Mouse (Mus musculus) heart, embryonic 12.5 days (tissue): Measurements from ENCODE around the gene Fen1. TPM values are rescaled to one million over a fixed set of nuclear protein-coding genes. Genes with fewer than 3 reads are reported as not detected.
A peak's percentile ranks its signal among the peaks of the same experiment; 100 is the strongest.

Source experiments
- ATAC-seq: fragments of 200-750 bp; cut with Nextera tagmentation; 2 replicates; pipeline ENCODE4 v1.8.0; 2017; ENCODE audit warnings: moderate TSS enrichment, moderate library complexity; ENCODE audit not compliant: insufficient number of reproducible peaks, low FRiP score
- H3K27ac ChIP-seq: fragments of 300-500 bp; sonication (generic); 2 replicates; pipeline ENCODE4 v1.5.1; 2016; ENCODE audit warnings: mild to moderate bottlenecking, moderate library complexity; ENCODE audit not compliant: poor library complexity, severe bottlenecking
- H3K27me3 ChIP-seq: fragments of 300-500 bp; sonication (generic); replicated peaks from 2 replicates; pipeline ENCODE4 v1.6.1; 2016; ENCODE audit warnings: mild to moderate bottlenecking, moderate library complexity
- H3K36me3 ChIP-seq: fragments of 300-500 bp; sonication (generic); 2 replicates; pipeline ENCODE4 v1.6.1; 2016; ENCODE audit warnings: mild to moderate bottlenecking, moderate library complexity
- H3K4me1 ChIP-seq: fragments of 300-500 bp; sonication (generic); replicated peaks from 2 replicates; pipeline ENCODE4 v1.6.1; 2016; ENCODE audit warnings: mild to moderate bottlenecking
- H3K4me2 ChIP-seq: fragments of 300-500 bp; sonication (generic); 2 replicates; pipeline ENCODE4 v1.6.1; 2016; ENCODE audit warnings: mild to moderate bottlenecking, moderate library complexity
- H3K4me3 ChIP-seq: fragments of 300-500 bp; sonication (generic); 2 replicates; pipeline ENCODE4 v1.5.1; 2016; ENCODE audit warnings: mild to moderate bottlenecking
- H3K9ac ChIP-seq: fragments of 300-500 bp; sonication (generic); 2 replicates; pipeline ENCODE4 v1.6.1; 2016; ENCODE audit warnings: mild to moderate bottlenecking, moderate library complexity
- H3K9me3 ChIP-seq: fragments of 300-500 bp; sonication (generic); replicated peaks from 2 replicates; pipeline ENCODE4 v1.6.1; 2016; ENCODE audit warnings: mild to moderate bottlenecking, moderate library complexity
- WGBS: fragments of 180-500 bp; shearing (Covaris S2); methylation state at CpG from one replicate; pipeline ENCODE4 v1.1.7; 2016; 5-methylcytosine and 5-hydroxymethylcytosine counted together
- polyA plus RNA-seq: library from polyadenylated mRNA; unstranded; fragments of >200 nt; fragmentation: Nextera tagmentation; extraction: Ambion mirVana; gene quantifications from 2 replicates; pipeline ENCODE4 v1.2.1, GENCODE M21; 2016

The Fen1 gene
- polyA plus RNA-seq: 59.2 and 59.3 TPM in 2 replicates

DNA sequence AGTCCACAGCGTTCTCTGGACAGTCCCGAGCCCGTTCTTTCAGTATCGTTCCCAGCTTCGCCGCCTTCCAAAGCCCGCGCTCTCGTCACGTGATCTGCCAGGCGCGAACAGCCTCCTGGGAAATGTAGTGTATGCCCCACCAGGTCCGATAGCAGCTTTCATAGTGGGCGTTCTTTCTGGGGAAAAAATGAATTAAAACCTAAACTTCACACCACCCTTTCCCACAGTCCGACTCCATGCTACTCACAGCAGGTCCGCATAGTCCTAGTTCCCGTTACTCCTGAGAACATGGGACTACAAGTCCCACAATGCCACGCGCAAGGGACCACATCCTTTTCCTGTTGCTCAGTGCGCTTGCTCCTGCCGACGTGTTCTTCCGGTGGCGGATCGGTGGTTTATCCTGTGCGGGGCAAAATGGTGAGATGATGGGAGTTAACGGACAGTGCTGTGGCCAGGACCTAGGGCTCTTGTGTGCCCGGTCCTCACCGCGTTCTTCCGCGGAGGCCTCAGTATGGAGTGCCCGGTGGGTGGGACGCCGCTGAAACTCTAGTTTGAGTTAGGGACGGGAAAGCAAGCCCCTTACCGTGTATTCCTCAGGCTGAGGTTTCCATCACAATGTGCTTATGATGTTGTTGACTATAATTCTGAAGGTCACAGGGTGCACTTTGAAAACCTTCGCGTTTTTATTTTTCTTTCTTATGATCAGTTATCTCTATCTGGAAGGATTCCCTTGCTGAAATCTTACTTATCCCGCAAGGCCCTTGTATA, at the start of gene Fen1, which contains the start of gene Tmem258:
Gene Fen1 (minus strand): TSS at position 322 of the 768 bp plus-strand sequence.
Gene Tmem258 (plus strand): TSS at position 167 of the 768 bp plus-strand sequence.
- peak within 1 kb of the TSS; percentile 86 for H3K27ac ChIP-seq
- H3K4me1 ChIP-seq: peaks cover 16% of the 10 kb centered on the region
- H3K9ac ChIP-seq: peak within 1 kb of the TSS; percentile 95
- H3K9me3 ChIP-seq: no peaks in the 10 kb centered on the region
- under 1% methylated on average over 40 of the region's 40 CpGs for WGBS
- H3K4me2 ChIP-seq: peak within 1 kb of the TSS; percentile 81
- H3K27me3 ChIP-seq: no peaks in the 10 kb centered on the region
- H3K4me3 ChIP-seq: peak within 1 kb of the TSS; percentile 88
- ATAC-seq: peak; percentile 91
- peaks cover 58% of the 10 kb centered on the region for H3K36me3 ChIP-seq

DNA sequence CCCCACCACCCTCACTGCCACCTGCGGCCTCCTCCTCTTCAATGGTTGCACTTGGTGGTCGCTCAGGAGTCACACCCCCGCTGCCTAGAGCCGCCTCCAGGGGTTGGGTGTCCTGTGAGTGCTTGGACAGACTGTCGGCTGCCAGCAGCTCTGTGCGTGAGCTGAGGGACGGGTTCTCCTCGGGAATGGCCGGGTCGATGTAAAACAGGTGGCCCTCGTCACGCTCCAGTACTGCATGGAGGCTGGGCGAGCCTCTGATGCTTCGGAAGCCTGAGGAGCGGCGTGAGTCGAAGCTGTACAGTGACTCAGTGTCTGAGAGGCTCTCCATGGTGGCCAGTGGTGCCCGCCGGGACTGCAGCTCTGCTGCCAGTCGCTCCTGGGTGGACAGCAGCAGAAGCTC, 44.2 kb upstream of the Fen1 start:
- 23% methylated on average over 20 of the region's 20 CpGs for WGBS
- H3K27ac ChIP-seq: no peak overlapping the region
- no peaks in the 10 kb centered on the region for H3K36me3 ChIP-seq
- H3K9ac ChIP-seq: peak overlapping the region; percentile 10; the same call in 1 of the 2 replicates
- peaks cover 20% of the 10 kb centered on the region for H3K4me1 ChIP-seq
- H3K27me3 ChIP-seq: peaks cover 45% of the 10 kb centered on the region
- no peaks in the 10 kb centered on the region for H3K9me3 ChIP-seq
- peak overlapping the region; percentile 22 for H3K4me2 ChIP-seq
- no peak for ATAC-seq
- peak overlapping the region; percentile 4; the same call in 1 of the 2 replicates for H3K4me3 ChIP-seq

DNA sequence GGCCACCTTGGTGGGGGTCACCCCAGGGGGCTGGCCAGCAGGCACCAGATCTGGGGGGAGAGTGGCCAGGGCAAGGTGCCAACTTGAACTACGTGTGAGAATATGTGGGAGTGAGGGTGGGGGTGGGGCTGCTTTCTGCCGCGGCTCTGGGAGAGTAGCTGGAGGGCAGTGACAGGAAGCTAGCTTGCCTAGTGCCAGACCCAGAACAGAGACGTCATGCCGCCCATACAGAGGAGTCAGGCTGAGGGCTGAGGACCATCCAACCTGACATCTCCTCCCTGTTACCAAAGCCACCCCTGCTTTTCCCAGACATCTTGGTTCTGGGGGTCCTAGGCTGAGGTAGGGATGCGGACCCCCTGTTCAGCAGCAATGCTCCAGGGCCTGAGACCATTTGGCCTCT, 43.2 kb upstream of the Fen1 start:
- Histone ChIP-seq H3K4me3 (no peak overlapping the region), H3K4me2 (no peak overlapping the region), H3K9ac (no peak overlapping the region), H3K36me3 (no peaks in the 10 kb centered on the region), H3K27me3 (peaks cover 41% of the 10 kb centered on the region), H3K9me3 (no peaks in the 10 kb centered on the region), H3K4me1 (peaks cover 23% of the 10 kb centered on the region), H3K27ac (no peak overlapping the region)
- ATAC-seq: peak; percentile 54
- 20% methylated on average over 6 of the region's 6 CpGs for WGBS

DNA sequence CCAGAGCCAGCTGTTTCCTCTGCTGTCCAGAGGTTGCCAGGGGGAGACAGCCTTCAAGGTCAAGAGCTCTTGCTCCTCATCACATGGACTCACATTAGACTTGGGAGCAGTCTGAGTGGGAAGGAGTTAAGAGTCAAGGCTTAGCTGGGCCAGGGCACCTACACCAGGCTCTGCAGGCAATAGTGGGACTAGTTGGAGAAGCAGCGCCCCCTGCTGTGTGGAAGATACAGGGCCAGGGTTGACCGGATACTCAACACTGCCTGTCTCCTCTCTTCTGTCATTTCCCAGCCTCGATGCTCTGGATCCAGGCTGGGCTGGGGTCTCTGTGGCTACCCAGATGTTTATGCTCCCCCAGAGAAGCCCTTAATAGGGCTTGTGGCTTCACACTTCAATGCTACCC, 40.2 kb upstream of the Fen1 start:
- H3K36me3 ChIP-seq: no peaks in the 10 kb centered on the region
- no peak overlapping the region for H3K4me3 ChIP-seq
- H3K4me2 ChIP-seq: no peak overlapping the region
- H3K4me1 ChIP-seq: peaks cover 40% of the 10 kb centered on the region
- H3K27ac ChIP-seq: no peak overlapping the region
- no peak overlapping the region for H3K9ac ChIP-seq
- H3K9me3 ChIP-seq: no peaks in the 10 kb centered on the region
- H3K27me3 ChIP-seq: peaks cover 28% of the 10 kb centered on the region
- 14% methylated on average over 3 of the region's 3 CpGs for WGBS
- ATAC-seq: no peak

DNA sequence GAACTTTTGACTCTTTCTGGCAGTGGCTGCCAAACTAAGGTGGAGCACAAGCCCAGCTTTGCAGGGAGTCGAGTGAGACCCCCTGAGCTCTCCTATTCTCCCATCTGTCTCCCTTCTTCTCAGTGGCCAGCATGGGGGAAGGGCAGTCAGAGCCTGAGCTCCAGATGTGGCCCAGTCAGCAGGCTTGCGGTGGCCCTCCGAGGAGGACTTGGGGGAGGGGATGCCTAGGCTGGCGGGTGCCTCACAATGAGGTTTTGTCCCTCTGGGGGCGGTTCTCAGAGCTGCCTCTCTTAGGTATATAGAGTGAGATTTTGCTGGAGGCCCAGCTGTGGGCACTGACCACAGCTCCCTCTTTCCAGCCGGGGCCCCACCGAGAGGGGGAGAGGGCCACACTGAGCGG, 38.9 kb upstream of the Fen1 start:
- Histone ChIP-seq H3K9me3 (no peaks in the 10 kb centered on the region), H3K36me3 (no peaks in the 10 kb centered on the region), H3K27me3 (peaks cover 23% of the 10 kb centered on the region), H3K27ac (no peak overlapping the region), H3K9ac (no peak overlapping the region), H3K4me3 (no peak overlapping the region), H3K4me1 (peaks cover 47% of the 10 kb centered on the region), H3K4me2 (no peak overlapping the region)
- ATAC-seq: no peak
- WGBS: 9% methylated on average over 8 of the region's 8 CpGs

DNA sequence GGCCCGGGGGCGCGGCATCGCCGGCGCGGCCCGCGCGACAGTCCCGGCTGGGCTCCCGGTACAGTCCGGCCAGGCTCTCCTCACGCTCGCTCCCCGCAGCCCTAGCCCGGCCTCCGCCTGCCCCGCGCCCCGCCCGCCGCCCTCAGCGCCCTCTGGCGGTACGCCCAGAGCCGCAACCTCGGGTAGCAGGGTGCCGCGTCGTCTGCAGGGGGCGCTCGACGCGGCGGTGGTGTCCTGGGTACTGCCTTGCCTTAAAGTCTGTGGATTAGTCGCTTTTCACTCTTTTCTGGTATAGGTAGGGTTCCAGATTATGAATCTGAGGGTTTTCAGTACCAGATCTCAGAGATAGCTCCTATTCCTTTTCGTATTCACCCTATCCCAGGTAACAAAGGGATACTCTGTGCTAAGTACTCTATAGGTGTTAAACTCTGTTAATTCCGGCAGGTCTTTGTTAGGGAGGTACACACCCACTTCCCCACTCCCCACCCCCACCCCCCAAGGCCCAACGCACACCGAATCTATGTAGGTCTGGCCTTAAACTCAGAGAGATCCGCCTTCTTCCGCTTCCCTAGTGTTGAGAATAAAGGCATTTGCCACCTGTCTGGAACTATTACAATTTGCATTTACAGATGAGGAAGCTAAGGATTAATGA, 36.8 kb upstream of the Fen1 start, which contains the start of gene Myrf:
Gene Myrf (minus strand): TSS at position 95 of the 652 bp plus-strand sequence.
- H3K27me3 ChIP-seq: peaks cover 14% of the 10 kb centered on the region
- no peaks in the 10 kb centered on the region for H3K9me3 ChIP-seq
- peak within 1 kb of the TSS; percentile 77 for H3K4me2 ChIP-seq
- peak; percentile 76 for ATAC-seq
- peaks cover 44% of the 10 kb centered on the region for H3K4me1 ChIP-seq
- no peaks in the 10 kb centered on the region for H3K36me3 ChIP-seq
- 7% methylated on average over 43 of the region's 43 CpGs for WGBS
- H3K27ac ChIP-seq: peak within 1 kb of the TSS; percentile 45
- H3K4me3 ChIP-seq: peak within 1 kb of the TSS; percentile 53
- H3K9ac ChIP-seq: peak within 1 kb of the TSS; percentile 75

DNA sequence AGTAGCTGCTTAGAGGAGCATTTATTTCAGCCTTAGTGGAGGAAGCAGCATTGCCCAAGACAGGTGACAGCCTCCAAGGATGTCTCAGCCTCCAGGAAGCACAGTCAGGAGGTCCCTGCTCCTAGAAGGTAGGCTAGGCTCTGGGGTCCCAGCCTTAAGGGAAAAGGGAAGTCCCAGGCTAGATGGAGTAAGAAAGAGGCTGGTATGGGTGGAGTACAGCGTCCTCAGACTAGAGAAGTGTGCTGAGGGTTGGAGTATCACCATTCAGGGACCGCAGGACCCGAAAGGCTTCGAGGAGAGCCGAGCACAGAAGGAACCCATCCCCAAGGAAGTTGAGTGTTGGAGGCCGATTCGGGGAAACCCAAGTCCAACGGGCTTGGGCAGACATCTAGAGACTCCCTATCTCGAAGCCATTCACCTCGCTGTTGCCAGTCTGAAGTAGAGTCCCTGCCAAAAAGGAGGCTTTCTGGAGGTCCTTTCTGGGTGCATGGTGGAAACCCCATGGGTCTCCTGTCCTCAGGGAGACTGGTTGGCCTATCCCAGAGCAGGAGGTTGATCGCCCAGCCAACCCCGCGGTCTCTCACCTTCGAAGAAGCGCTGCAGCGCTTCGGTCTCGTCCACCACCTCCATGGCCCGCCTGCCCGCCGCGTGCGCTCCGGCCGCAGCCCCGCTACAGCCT, 36.1 kb upstream of the Fen1 start:
- peak overlapping the region; percentile 77 for H3K4me2 ChIP-seq
- peaks cover 45% of the 10 kb centered on the region for H3K4me1 ChIP-seq
- H3K4me3 ChIP-seq: peak overlapping the region; percentile 53
- no peaks in the 10 kb centered on the region for H3K36me3 ChIP-seq
- WGBS: 2% methylated on average over 26 of the region's 26 CpGs
- H3K27me3 ChIP-seq: peaks cover 10% of the 10 kb centered on the region
- H3K27ac ChIP-seq: peak overlapping the region; percentile 45
- no peak for ATAC-seq
- no peaks in the 10 kb centered on the region for H3K9me3 ChIP-seq
- H3K9ac ChIP-seq: peak overlapping the region; percentile 75

DNA sequence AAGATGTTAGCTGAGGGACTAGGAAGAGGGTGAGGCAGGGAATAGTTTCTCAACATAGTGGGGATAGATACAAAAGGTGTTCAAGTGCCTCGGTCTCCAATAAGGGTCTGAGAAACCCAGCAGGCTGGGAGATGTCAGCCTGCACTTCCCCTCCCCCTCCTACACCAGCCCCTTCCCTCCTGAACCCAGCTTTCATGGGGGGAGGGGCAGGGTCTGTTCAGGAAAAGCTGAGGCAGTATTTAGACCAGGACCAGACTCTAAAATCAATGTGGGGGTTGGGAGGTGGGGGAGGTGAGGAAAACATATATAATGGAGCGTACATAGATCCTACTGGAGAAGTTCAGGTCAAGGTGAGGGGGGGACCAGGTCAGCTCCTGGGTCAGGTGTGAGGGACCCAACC, 35.5 kb upstream of the Fen1 start:
- 9% methylated on average over 2 of the region's 2 CpGs for WGBS
- no peak for ATAC-seq
- H3K4me3 ChIP-seq: peak overlapping the region; percentile 53
- H3K27ac ChIP-seq: peak overlapping the region; percentile 53
- peak overlapping the region; percentile 77 for H3K4me2 ChIP-seq
- H3K4me1 ChIP-seq: peaks cover 45% of the 10 kb centered on the region
- H3K27me3 ChIP-seq: peaks cover 10% of the 10 kb centered on the region
- no peaks in the 10 kb centered on the region for H3K36me3 ChIP-seq
- H3K9me3 ChIP-seq: no peaks in the 10 kb centered on the region
- H3K9ac ChIP-seq: peak overlapping the region; percentile 75

DNA sequence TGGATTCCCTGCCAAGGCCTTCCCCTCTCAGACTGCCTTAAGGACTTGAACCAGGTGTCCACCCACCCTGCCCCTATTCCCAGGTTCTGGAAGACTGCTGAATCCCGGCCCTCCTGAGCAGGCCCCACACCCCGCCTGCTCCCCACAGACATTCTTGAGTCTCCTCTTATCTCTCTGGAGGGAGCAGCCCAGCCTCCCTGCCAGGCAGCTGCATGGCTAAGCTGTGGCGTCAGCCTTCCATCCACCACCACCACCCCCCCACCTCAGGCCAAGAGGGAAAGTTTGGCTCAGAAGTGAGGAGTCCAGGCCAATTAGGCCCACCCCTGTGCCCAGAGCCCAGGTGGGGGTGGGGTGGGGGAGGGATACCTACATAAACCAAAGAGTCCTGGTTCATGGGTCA, 34.5 kb upstream of the Fen1 start:
- no peak overlapping the region for H3K4me3 ChIP-seq
- peaks cover 45% of the 10 kb centered on the region for H3K4me1 ChIP-seq
- H3K9me3 ChIP-seq: no peaks in the 10 kb centered on the region
- H3K9ac ChIP-seq: 0 out of 2 replicates have a peak overlapping the region, but pooled peaks have one; percentile 20
- H3K27ac ChIP-seq: peak overlapping the region; percentile 61
- peak overlapping the region; percentile 77 for H3K4me2 ChIP-seq
- no peaks in the 10 kb centered on the region for H3K36me3 ChIP-seq
- peaks cover 10% of the 10 kb centered on the region for H3K27me3 ChIP-seq
- peak; percentile 16; the same call in 1 of the 2 replicates for ATAC-seq
- WGBS: 27% methylated on average over 3 of the region's 3 CpGs

DNA sequence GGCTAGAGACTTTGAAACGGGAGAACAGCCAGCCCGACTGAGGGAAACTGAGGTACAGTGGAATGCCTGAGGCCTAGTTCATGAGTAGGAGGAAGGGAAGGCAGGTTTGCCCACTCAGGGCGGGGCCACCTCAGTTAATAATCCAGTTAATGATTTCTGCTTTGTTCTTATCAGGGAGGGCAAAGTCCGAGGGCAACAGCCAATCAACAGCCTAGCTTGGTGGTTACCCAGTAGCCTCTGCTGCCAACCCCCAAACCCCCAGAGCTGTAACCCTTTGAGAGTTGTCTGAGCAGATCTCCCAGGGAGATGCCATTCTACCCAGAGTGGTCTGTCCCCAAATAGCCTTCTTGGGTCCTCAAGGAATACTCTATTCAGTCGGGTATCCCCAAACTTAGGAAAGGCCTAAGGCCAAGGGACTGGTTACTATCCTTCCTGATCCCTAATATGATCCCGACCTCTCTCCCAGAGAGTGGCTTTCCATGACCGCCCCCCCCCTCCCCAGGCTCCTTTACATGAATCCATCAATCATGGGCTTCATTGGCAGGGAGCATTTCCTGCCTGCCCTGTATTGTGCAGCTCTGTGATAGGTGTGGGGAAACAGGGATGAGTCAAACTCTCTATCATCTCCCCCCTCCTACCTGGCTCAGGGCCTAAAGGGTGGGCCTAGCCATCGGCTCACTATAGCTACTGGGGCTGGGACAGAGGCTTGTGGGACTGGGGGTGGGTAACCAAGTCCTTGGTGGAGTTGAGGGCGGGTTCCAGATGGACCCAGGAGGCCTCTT, 32.0 kb upstream of the Fen1 start:
- Histone ChIP-seq H3K27ac (no peak overlapping the region), H3K9me3 (no peaks in the 10 kb centered on the region), H3K4me2 (no peak overlapping the region), H3K9ac (no peak overlapping the region), H3K4me3 (no peak overlapping the region), H3K36me3 (no peaks in the 10 kb centered on the region), H3K4me1 (peaks cover 50% of the 10 kb centered on the region), H3K27me3 (peaks cover 20% of the 10 kb centered on the region)
- 75% methylated on average over 9 of the region's 9 CpGs for WGBS
- ATAC-seq: no peak
